Mouse (Mus musculus) cerebral cortex, adult 2 months (tissue): ENCODE results near the gene Cyp3a41b.

ENCODE experiments used
- WGBS: fragments of 180-500 bp; shearing (Covaris S2); methylation state at CpG from one replicate; pipeline ENCODE4 v1.1.7; 2018; 5-methylcytosine and 5-hydroxymethylcytosine counted together

Cyp3a41b gene

GRCm38 (mm10) chr5:145584630-145585029 lies at the start of gene Cyp3a41b:
Gene Cyp3a41b (minus strand): TSS chr5:145584730.
- WGBS: 71% methylated on average over 1 of the region's 2 CpGs

GRCm38 (mm10) chr5:145632286-145632685 lies 47.8 kb upstream of the Cyp3a41b start:
- 92% methylated on average over 1 of the region's 1 CpGs for WGBS

GRCm38 (mm10) chr5:145604891-145605290 lies 20.4 kb upstream of the Cyp3a41b start:
- 73% methylated on average over 1 of the region's 1 CpGs for WGBS

GRCm38 (mm10) chr5:145597851-145598250 lies 13.3 kb upstream of the Cyp3a41b start:
- 79% methylated on average over 5 of the region's 5 CpGs for WGBS

GRCm38 (mm10) chr5:145577321-145577720 lies 7.2 kb downstream of the Cyp3a41b start:
- 59% methylated on average over 1 of the region's 1 CpGs for WGBS

GRCm38 (mm10) chr5:145575660-145576059 lies 8.9 kb downstream of the Cyp3a41b start:
- WGBS: 87% methylated on average over 4 of the region's 4 CpGs

- whole genome bisulfite sequencing: 77% methylated on average over 2 of the region's 2 CpGs
Observed at GRCm38 (mm10) chr5:145571922-145572321, 12.6 kb downstream of the Cyp3a41b start.
